Mouse (Mus musculus): ENCODE measurements around the gene Plac8. TPM values are rescaled to one million over a fixed set of nuclear protein-coding genes. Genes with fewer than 3 reads are reported as not detected.

Plac8 gene
- polyA plus RNA-seq, 1 experiment from 2014 or later: 5.3 TPM

DNA sequence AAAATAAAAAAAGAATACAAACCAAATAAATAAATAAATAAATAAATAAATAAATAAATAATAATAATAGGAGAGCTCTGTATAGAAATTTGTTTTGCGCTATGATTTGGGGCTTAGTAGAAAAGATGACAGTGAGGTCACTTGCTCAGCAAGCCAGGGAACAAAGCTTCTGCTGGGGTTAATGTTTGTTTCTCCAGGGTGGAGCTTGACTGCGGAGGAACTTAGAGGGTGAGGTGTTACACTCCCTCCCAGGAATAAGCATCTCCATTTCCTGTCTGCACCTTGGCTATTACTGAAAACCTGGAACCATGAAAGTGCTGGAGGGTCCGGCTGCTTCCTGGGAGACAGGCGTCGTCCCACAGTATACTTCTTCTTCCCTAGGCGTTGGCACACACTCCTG lies 24.0 kb upstream of the Plac8 start:
- no peak overlapping the region for H3K4me2 ChIP-seq
- H3K4me1 ChIP-seq: no peaks in the 10 kb centered on the region
- no peak overlapping the region for H3K4me3 ChIP-seq
- no peaks in the 10 kb centered on the region for H3K36me3 ChIP-seq
- ATAC-seq (ENCODE audit: insufficient number of reproducible peaks, low FRiP score, low TSS enrichment, low read depth): no peak
- no peak overlapping the region for H3K9ac ChIP-seq
- H3K27ac ChIP-seq: no peak overlapping the region
- no peaks in the 10 kb centered on the region for H3K27me3 ChIP-seq
- 87% methylated on average over 6 of the region's 6 CpGs for WGBS
- H3K9me3 ChIP-seq: 0 out of 2 replicates have a peak, but pooled peaks cover 3% of the 10 kb centered on the region

DNA sequence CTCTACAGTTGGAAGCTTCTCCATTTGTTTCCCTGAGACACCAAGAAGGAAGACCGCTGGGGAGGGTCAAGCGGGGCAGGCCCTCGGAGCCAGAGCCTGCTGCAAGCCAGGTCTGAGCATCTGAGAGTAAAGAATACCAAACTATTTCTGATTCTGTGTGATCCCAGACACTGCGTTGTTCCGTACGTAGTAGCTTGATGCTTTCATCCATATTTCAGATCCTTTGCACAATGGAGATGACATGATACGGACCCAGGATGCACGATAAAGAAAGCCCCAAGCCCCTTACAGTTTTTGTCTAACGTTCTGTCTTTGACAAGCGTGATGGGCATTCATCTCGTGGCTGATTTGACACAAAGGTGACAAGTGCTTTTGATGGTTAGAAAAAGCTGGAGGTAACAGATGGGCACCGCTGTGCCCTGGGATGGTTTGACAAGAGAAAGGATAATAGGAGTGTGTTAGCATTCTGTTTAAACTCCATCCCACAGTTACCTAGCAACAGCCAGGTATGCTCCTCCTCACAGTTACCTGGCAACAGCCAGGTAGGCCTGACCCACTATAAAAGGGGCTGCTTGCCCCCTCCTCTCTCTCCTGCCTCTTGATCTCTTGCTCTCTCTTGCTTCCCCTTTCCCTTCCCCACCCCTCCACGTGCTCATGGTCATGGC lies 22.9 kb upstream of the Plac8 start:
- Histone ChIP-seq H3K4me3 (no peak overlapping the region), H3K27ac (no peak overlapping the region), H3K36me3 (no peaks in the 10 kb centered on the region), H3K27me3 (no peaks in the 10 kb centered on the region), H3K9ac (no peak overlapping the region), H3K9me3 (0 out of 2 replicates have a peak, but pooled peaks cover 3% of the 10 kb centered on the region), H3K4me2 (no peak overlapping the region), H3K4me1 (no peaks in the 10 kb centered on the region)
- no peak for ATAC-seq (ENCODE audit: insufficient number of reproducible peaks, low FRiP score, low TSS enrichment, low read depth)
- WGBS: 90% methylated on average over 13 of the region's 13 CpGs

DNA sequence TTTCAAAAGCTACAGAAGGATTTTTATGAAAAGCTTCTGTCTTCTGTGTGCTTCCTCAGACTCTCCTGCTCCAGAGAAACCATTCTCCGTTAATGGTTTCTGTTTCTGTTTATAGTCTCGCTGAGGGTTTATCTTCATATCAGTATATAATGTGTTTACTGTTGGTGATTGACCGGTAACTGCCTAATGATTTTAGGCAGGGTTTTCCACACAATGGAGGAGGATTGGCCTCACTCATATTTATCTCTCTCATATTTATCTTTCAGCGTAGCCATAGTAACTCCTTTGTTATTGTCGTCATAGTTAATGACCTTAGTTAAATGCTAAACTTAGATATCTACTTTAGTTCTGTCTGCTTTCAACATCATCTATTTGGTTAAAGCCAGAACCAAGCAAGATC lies 18.5 kb upstream of the Plac8 start:
- H3K4me3 ChIP-seq: no peak overlapping the region
- H3K9me3 ChIP-seq: 0 out of 2 replicates have a peak, but pooled peaks cover 3% of the 10 kb centered on the region
- no peak overlapping the region for H3K4me2 ChIP-seq
- no peaks in the 10 kb centered on the region for H3K27me3 ChIP-seq
- no peak overlapping the region for H3K9ac ChIP-seq
- no peaks in the 10 kb centered on the region for H3K36me3 ChIP-seq
- H3K27ac ChIP-seq: no peak overlapping the region
- WGBS: 82% methylated on average over 5 of the region's 5 CpGs
- ATAC-seq (ENCODE audit: insufficient number of reproducible peaks, low FRiP score, low TSS enrichment, low read depth): no peak
- H3K4me1 ChIP-seq: no peaks in the 10 kb centered on the region

DNA sequence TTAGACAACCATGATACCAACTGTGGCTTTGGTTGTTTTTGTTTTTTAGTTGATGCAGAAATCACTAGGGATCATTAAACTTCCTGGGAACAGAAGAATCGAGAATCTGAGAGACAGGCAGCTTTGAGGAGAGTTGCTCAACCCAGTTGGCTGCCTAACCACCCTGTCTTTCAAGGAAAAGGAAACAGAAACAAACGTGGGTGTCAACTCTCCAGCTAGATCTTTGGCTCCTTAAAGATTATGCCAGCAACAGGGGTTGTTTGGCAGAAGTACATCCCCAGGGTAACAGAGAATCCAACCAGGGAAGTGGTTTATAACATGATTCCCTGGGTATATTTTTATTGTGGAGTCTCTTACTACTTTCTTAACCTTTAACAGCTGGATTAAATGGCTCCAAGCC lies 15.6 kb upstream of the Plac8 start:
- no peak overlapping the region for H3K27ac ChIP-seq
- no peak overlapping the region for H3K9ac ChIP-seq
- no peak for ATAC-seq (ENCODE audit: insufficient number of reproducible peaks, low FRiP score, low TSS enrichment, low read depth)
- H3K4me2 ChIP-seq: no peak overlapping the region
- WGBS: 39% methylated on average over 2 of the region's 2 CpGs
- H3K36me3 ChIP-seq: no peaks in the 10 kb centered on the region
- no peaks in the 10 kb centered on the region for H3K9me3 ChIP-seq
- H3K27me3 ChIP-seq: no peaks in the 10 kb centered on the region
- no peaks in the 10 kb centered on the region for H3K4me1 ChIP-seq
- no peak overlapping the region for H3K4me3 ChIP-seq

DNA sequence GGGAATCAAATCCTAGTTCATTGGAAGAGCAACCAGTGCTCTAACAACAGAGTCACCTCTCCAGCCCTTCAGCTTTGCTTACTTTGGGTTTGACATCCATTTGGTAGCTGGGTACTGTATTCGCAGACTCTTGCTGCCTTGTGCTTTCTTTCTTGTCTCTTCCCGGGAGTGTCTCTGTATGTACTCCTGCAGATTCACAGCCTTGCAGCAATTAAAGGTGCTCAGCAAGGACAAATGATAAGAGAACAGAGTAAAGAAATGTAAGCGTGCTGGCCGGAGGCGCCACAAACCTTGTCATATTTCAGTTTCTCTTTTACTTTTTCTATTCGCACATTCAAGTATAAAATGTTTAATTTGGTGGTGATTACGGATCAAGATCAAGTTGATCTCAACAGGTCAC lies 15.1 kb upstream of the Plac8 start:
- ATAC-seq (ENCODE audit: insufficient number of reproducible peaks, low FRiP score, low TSS enrichment, low read depth): no peak
- no peaks in the 10 kb centered on the region for H3K27me3 ChIP-seq
- no peak overlapping the region for H3K27ac ChIP-seq
- H3K4me3 ChIP-seq: no peak overlapping the region
- no peaks in the 10 kb centered on the region for H3K36me3 ChIP-seq
- no peak overlapping the region for H3K9ac ChIP-seq
- 91% methylated on average over 7 of the region's 7 CpGs for WGBS
- H3K4me1 ChIP-seq: no peaks in the 10 kb centered on the region
- H3K9me3 ChIP-seq: no peaks in the 10 kb centered on the region
- no peak overlapping the region for H3K4me2 ChIP-seq

DNA sequence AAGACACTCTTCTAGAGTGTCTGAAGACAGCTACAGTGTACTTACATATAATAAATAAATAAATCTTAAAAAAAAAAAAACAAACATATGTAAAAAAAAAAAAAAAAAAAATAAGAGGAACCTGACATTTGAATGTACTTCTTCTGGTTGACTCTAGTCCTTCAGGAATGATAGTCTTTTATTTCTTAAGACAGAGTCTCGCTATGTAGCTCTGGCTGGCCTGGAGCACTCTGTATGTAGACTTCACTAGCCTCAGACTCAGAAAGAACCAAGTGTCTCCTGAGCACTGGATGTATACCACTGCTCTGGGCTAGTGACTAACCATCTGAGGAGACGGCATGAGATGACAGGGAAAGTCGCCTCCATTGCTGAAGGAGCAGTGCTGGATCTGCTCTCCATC lies 13.6 kb upstream of the Plac8 start:
- H3K36me3 ChIP-seq: no peaks in the 10 kb centered on the region
- no peak for ATAC-seq (ENCODE audit: insufficient number of reproducible peaks, low FRiP score, low TSS enrichment, low read depth)
- no peak overlapping the region for H3K9ac ChIP-seq
- H3K9me3 ChIP-seq: no peaks in the 10 kb centered on the region
- H3K27me3 ChIP-seq: no peaks in the 10 kb centered on the region
- no peaks in the 10 kb centered on the region for H3K4me1 ChIP-seq
- H3K4me3 ChIP-seq: no peak overlapping the region
- WGBS: 82% methylated on average over 3 of the region's 3 CpGs
- H3K4me2 ChIP-seq: no peak overlapping the region
- no peak overlapping the region for H3K27ac ChIP-seq

DNA sequence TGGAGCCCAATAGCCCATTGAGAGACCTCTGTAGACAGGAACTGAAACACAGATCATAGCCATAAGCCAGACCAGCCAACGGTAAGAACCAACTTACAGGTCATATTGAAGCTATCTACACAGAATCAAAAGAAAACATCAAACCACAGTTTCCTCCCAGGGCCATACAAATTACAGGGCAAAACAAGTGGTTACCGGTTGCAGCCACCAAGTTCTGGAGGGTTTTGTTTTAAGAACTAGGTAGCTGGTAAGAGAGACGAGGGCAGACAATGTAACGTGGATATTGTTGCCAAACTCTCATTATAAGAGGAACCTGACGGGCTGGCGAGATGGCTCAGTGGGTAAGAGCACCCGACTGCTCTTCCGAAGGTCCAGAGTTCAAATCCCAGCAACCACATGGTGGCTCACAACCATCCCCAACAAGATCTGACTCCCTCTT lies 13.2 kb upstream of the Plac8 start:
- no peak overlapping the region for H3K4me2 ChIP-seq
- no peaks in the 10 kb centered on the region for H3K9me3 ChIP-seq
- no peak for ATAC-seq (ENCODE audit: insufficient number of reproducible peaks, low FRiP score, low TSS enrichment, low read depth)
- no peak overlapping the region for H3K9ac ChIP-seq
- no peak overlapping the region for H3K27ac ChIP-seq
- WGBS: 84% methylated on average over 8 of the region's 8 CpGs
- H3K27me3 ChIP-seq: no peaks in the 10 kb centered on the region
- no peaks in the 10 kb centered on the region for H3K36me3 ChIP-seq
- no peak overlapping the region for H3K4me3 ChIP-seq
- H3K4me1 ChIP-seq: no peaks in the 10 kb centered on the region

DNA sequence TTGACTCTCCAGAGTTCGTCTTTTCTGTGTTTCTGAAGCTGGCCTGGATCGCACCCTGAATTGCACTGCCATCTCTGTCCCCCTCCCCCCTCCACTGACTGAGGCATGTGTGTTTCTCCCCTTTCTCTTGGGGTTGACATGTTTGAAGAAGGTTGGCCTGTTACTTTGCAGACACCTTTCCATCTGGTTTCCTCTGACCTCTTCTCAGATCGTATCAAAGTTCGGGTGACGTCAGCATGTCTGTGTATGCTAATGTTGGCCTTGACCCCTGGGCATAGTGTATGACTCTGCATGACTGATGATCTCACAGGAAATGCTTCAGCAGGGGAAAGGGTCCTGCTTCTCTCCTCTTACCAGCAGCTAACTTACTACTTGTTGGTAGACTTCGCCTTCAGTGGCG lies 11.0 kb upstream of the Plac8 start:
- no peaks in the 10 kb centered on the region for H3K36me3 ChIP-seq
- H3K9ac ChIP-seq: no peak overlapping the region
- H3K27me3 ChIP-seq: no peaks in the 10 kb centered on the region
- no peak overlapping the region for H3K4me3 ChIP-seq
- no peaks in the 10 kb centered on the region for H3K9me3 ChIP-seq
- ATAC-seq (ENCODE audit: insufficient number of reproducible peaks, low FRiP score, low TSS enrichment, low read depth): no peak
- 88% methylated on average over 7 of the region's 7 CpGs for WGBS
- no peak overlapping the region for H3K4me2 ChIP-seq
- no peaks in the 10 kb centered on the region for H3K4me1 ChIP-seq
- no peak overlapping the region for H3K27ac ChIP-seq

DNA sequence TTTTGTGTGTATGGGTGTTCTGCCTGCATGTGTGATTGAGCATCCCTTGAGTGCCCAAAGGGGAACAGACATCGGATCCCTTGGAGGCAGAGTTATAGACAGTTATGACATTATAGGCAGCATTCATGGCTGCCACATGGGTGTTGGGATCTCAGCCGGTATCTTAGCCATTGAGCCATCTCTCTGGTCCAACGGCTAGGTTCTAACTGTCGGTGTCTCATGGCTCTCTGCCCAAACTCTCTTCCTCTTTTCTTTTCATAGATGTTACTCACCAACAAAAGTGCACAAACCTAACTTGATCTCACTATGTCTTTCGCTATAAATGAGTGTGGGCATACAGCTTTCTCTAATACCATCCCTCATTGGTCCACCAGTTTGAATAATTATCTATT lies 10.4 kb upstream of the Plac8 start:
- no peaks in the 10 kb centered on the region for H3K27me3 ChIP-seq
- no peak for ATAC-seq (ENCODE audit: insufficient number of reproducible peaks, low FRiP score, low TSS enrichment, low read depth)

DNA sequence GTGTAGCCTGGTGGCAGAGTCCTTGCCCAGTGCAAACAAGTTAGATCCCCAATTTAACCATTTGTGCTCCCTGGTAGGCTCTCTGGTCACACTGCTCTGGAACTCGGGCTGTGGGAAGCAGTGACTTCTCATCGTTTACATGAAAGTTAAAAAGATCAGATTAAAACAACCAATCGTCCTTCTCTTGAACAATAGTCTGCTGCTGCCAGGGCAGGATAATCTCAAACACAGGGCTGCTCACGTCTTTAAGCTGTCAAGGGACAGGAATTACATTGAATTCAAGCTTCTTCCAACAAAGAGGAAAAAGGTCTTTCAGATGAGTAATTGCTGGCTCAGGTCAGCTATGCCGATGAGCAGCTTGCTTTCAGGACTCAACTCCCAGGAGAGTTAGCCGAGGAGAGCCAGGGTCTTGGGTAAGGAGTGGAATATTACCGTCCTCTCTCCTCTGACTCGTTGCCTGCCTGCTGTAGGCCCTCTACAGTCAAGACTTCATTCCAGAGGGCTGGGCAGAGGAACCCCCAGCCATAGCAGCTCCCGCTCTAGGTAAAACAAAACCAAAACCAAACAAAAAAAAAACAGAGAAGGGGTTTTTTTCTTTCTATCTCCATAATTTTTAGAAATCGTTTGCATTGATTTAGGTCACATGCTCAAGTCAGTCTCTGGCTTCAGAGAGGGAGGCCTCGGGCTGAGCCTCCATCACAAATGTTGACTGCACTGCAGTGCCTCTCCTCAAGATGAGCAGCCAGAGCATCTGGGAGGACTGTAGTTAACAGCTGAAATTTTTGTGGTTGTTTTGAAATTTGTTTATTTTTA lies 9.8 kb upstream of the Plac8 start:
- H3K27me3 ChIP-seq: no peaks in the 10 kb centered on the region
- ATAC-seq (ENCODE audit: insufficient number of reproducible peaks, low FRiP score, low TSS enrichment, low read depth): no peak
- no peaks in the 10 kb centered on the region for H3K4me1 ChIP-seq
- no peak overlapping the region for H3K4me2 ChIP-seq
- H3K4me3 ChIP-seq: no peak overlapping the region
- H3K36me3 ChIP-seq: no peaks in the 10 kb centered on the region
- 68% methylated on average over 11 of the region's 11 CpGs for WGBS
- H3K9ac ChIP-seq: no peak overlapping the region
- no peaks in the 10 kb centered on the region for H3K9me3 ChIP-seq
- no peak overlapping the region for H3K27ac ChIP-seq

More for the DNA sequence above, 10.4 kb upstream of the Plac8 start:
- no peaks in the 10 kb centered on the region for H3K4me1 ChIP-seq
- no peak overlapping the region for H3K4me3 ChIP-seq
- H3K36me3 ChIP-seq: no peaks in the 10 kb centered on the region
- WGBS: 87% methylated on average over 5 of the region's 5 CpGs
- H3K9ac ChIP-seq: no peak overlapping the region
- H3K9me3 ChIP-seq: no peaks in the 10 kb centered on the region
- H3K27ac ChIP-seq: no peak overlapping the region
- H3K4me2 ChIP-seq: no peak overlapping the region

DNA sequence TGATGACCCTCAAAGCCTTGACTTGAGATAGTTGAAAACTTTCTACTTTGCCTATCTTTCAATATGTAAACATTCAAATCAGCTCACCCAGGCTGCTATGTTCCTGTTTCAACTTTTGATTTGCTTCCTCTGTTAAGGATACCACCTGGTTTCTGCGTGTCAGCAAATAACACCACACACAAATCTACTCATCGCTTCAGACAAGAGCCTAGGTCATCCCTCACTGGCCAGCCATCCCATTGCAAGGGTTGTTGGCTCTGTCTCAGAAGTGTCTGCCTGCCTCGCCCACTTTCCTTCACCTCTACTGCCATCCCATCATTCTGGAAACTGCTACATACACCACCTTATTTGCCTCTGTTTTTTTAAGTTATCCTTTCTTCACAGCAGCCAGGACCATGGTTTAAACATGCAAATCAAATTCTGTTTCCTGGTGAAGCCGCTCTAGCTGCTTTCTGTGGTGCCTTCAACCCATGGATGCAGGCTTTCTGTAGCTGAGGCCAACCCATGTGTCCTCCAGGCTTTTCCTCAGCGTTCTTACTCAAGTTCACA lies 6.9 kb upstream of the Plac8 start:
- ATAC-seq (ENCODE audit: insufficient number of reproducible peaks, low FRiP score, low TSS enrichment, low read depth): no peak
- no peak overlapping the region for H3K4me2 ChIP-seq
- no peak overlapping the region for H3K4me3 ChIP-seq
- WGBS: 85% methylated on average over 5 of the region's 5 CpGs
- H3K9ac ChIP-seq: no peak overlapping the region
- H3K36me3 ChIP-seq: no peaks in the 10 kb centered on the region
- no peak overlapping the region for H3K27ac ChIP-seq
- H3K27me3 ChIP-seq: no peaks in the 10 kb centered on the region
- no peaks in the 10 kb centered on the region for H3K4me1 ChIP-seq
- no peaks in the 10 kb centered on the region for H3K9me3 ChIP-seq

DNA sequence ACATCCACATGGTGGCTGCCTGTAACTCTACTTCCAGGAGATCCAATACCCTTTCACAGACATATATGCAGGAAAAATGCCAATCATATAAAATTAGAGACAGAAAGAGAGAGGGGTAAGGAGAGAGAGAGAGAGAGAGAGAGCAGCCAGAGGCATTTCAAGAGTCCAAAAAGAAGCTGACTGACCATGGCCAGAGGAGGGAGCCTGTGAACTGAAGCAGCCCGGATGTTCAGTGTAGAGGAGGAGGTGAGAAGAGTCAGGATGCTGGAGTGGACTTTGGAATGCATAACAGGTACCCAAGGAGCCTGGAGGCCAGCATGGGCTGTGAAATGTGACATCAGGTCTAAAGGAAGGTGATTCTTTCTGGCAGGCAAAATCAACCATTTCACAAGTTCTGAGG lies 2.7 kb upstream of the Plac8 start:
- Histone ChIP-seq H3K4me2 (no peak overlapping the region), H3K4me3 (no peak overlapping the region), H3K27ac (no peak overlapping the region), H3K36me3 (no peaks in the 10 kb centered on the region), H3K4me1 (0 out of 2 replicates have a peak, but pooled peaks cover 2% of the 10 kb centered on the region), H3K27me3 (no peaks in the 10 kb centered on the region), H3K9me3 (no peaks in the 10 kb centered on the region), H3K9ac (no peak overlapping the region)
- 54% methylated on average over 1 of the region's 1 CpGs for WGBS
- no peak for ATAC-seq (ENCODE audit: insufficient number of reproducible peaks, low FRiP score, low TSS enrichment, low read depth)

All from limb, embryonic 15.5 days (tissue).